ENCODE assay signal across 25 mouse cellular contexts in the genomic region with DNA sequence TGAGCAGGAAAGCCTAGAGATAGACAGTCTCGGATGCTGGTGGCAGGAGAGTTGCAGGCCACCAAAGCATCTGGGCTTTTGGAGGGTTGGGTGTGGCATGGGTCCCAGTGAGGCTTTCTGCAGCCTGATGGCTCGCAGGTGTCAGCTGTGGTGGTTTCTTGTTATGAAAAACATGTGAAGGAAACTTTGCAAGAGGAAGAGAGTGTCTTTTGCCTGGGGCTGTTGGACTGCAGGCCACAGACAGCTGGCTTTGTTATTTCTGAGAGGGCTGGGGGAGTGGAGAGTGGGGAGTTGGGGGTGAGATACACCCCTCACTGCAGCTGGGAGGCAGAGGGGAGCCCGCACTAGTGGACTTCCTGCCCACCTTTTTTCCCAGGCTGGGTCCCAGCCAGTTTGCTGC. TPM values are rescaled to one million over a fixed set of nuclear protein-coding genes. Genes with fewer than 3 reads are reported as not detected.
DNase-seq lines count a peak whose midpoint lies in the region; ATAC-seq and TF ChIP-seq lines count a peak whose summit lies in the region.
"Had no signal": no experiment of that assay in that cellular context is flagged by ENCODE, and none has a peak within 500 bp of the region (broad histone marks: within the 10 kb centered on the region; RNA-seq: fewer than 3 reads in every experiment).

No protein-coding gene starts in this region.

- peak; percentile 39 for DNase-seq in liver, postnatal 0 days
- DNase-seq in liver, embryonic 11.5 days (ENCODE audit: low spot score), result no peak
- DNase-seq in A20 (ENCODE audit: low read depth, low spot score), result peak; percentile 87
- DNase-seq in thymus, postnatal 10 days (ENCODE audit: low spot score in 2 of 2), result peak; percentile 44 to 61
- DNase-seq in kidney, postnatal 14 days, result no peak
- DNase-seq: adrenal gland, postnatal 10 days; cerebellum, adult 11-12 months; cerebellum, postnatal 25 days; gastrocnemius, postnatal 14 days; heart, postnatal 10 days; kidney, adult 2 months; kidney, postnatal 36 days; layer of hippocampus, adult 9-11 months; left cerebral cortex, postnatal 4 days; lung, embryonic 14.5 days; lung, postnatal 36 days; right cerebral cortex, adult 18-20 months had no signal

- ATAC-seq in liver, postnatal 0 days, result no peak; the same call in 1 of the 2 replicates
- ATAC-seq in liver, embryonic 11.5 days (replicated peaks; ENCODE audit: low FRiP score), result no peak
- ATAC-seq in neutrophil, adult 5-6 weeks (ENCODE audit: extremely low read depth, insufficient number of reproducible peaks, low FRiP score, poor library complexity, severe bottlenecking), result 0 out of 2 replicates have a peak, but pooled peaks have one; percentile 21
- no peak for ATAC-seq in intestine, postnatal 0 days
- ATAC-seq: forebrain, embryonic 14.5 days; Patski had no signal

- H3K36me3 ChIP-seq in liver, postnatal 0 days (replicated peaks; ENCODE audit: insufficient read depth, low read length), result no peaks in the 10 kb centered on the region
- H3K36me3 ChIP-seq in liver, embryonic 11.5 days (ENCODE audit: control insufficient read depth, insufficient read depth, low read length), result no peaks in the 10 kb centered on the region
- no peaks in the 10 kb centered on the region for H3K36me3 ChIP-seq in intestine, postnatal 0 days (ENCODE audit: control insufficient read depth, insufficient read depth)
- H3K36me3 ChIP-seq: neural tube, embryonic 12.5 days had no signal

- no peak for TF ChIP-seq CTCF in liver, postnatal 0 days (IDR thresholded peaks at IDR 0.05; ENCODE audit: low read depth)
- no peak for TF ChIP-seq CTCF in intestine, postnatal 0 days (IDR thresholded peaks at IDR 0.05; ENCODE audit: low read depth)

- peak overlapping the region; percentile 64; the same call in 1 of the 2 replicates for H3K27ac ChIP-seq in liver, postnatal 0 days (ENCODE audit: low read depth)
- H3K27ac ChIP-seq in liver, embryonic 11.5 days (ENCODE audit: low read depth, low read length), result no peak overlapping the region
- H3K27ac ChIP-seq in intestine, postnatal 0 days (ENCODE audit: low read depth, low read length), result no peak overlapping the region
- H3K27ac ChIP-seq: left cerebral cortex, adult 2 months; neural tube, embryonic 12.5 days had no signal

- H3K27me3 ChIP-seq in liver, postnatal 0 days (ENCODE audit: insufficient read depth, low read length), result no peaks in the 10 kb centered on the region
- 0 out of 2 replicates have a peak, but pooled peaks cover 2% of the 10 kb centered on the region for H3K27me3 ChIP-seq in liver, embryonic 11.5 days (replicated peaks; ENCODE audit: control insufficient read depth, insufficient read depth, low read length)
- no peaks in the 10 kb centered on the region for H3K27me3 ChIP-seq in intestine, postnatal 0 days (replicated peaks; ENCODE audit: control insufficient read depth, insufficient read depth, low read length)
- H3K27me3 ChIP-seq: neural tube, embryonic 12.5 days; Patski had no signal

- no peaks in the 10 kb centered on the region for H3K9me3 ChIP-seq in liver, postnatal 0 days (ENCODE audit: low read length)
- no peaks in the 10 kb centered on the region for H3K9me3 ChIP-seq in liver, embryonic 11.5 days (ENCODE audit: control insufficient read depth, low read length)
- H3K9me3 ChIP-seq in intestine, postnatal 0 days (ENCODE audit: control insufficient read depth), result no peaks in the 10 kb centered on the region
- H3K9me3 ChIP-seq: neural tube, embryonic 12.5 days had no signal

- H3K4me2 ChIP-seq in liver, postnatal 0 days (ENCODE audit: low read depth, low read length), result no peak overlapping the region
- H3K4me2 ChIP-seq in liver, embryonic 11.5 days, result no peak overlapping the region
- no peak overlapping the region for H3K4me2 ChIP-seq in intestine, postnatal 0 days (replicated peaks; ENCODE audit: low read depth)
- H3K4me2 ChIP-seq: heart, embryonic 11.5 days; lung, embryonic 14.5 days; neural tube, embryonic 12.5 days had no signal

- no peak overlapping the region for H3K9ac ChIP-seq in liver, postnatal 0 days (replicated peaks)
- no peak overlapping the region for H3K9ac ChIP-seq in liver, embryonic 11.5 days (ENCODE audit: low read depth, low read length)
- H3K9ac ChIP-seq in intestine, postnatal 0 days (ENCODE audit: low read depth, low read length), result no peak overlapping the region
- H3K9ac ChIP-seq: lung, embryonic 14.5 days; neural tube, embryonic 12.5 days had no signal

- WGBS in liver, postnatal 0 days (ENCODE audit: insufficient replicate concordance), result 57% methylated on average over 3 of the region's 3 CpGs
- 80% methylated on average over 3 of the region's 3 CpGs for WGBS in liver, embryonic 11.5 days
- WGBS in intestine, postnatal 0 days, result 75% methylated on average over 3 of the region's 3 CpGs

- no peak overlapping the region for H3K4me3 ChIP-seq in liver, postnatal 0 days (ENCODE audit: low read depth, low read length)
- no peak overlapping the region for H3K4me3 ChIP-seq in liver, embryonic 11.5 days (ENCODE audit: low read depth, low read length)
- no peak overlapping the region for H3K4me3 ChIP-seq in intestine, postnatal 0 days (ENCODE audit: low read depth, low read length)
- H3K4me3 ChIP-seq: left cerebral cortex, adult 2 months; neural tube, embryonic 12.5 days had no signal

- peak; percentile 39; the same call in 1 of the 2 replicates for TF ChIP-seq EP300 in liver, postnatal 0 days (IDR thresholded peaks at IDR 0.05; ENCODE audit: low read depth)

- H3K4me1 ChIP-seq in liver, postnatal 0 days (ENCODE audit: insufficient read depth), result peaks cover 18% of the 10 kb centered on the region
- H3K4me1 ChIP-seq in liver, embryonic 11.5 days (replicated peaks; ENCODE audit: control insufficient read depth, insufficient read depth, low read length), result peaks cover 9% of the 10 kb centered on the region
- H3K4me1 ChIP-seq in intestine, postnatal 0 days (replicated peaks; ENCODE audit: control insufficient read depth, insufficient read depth, low read length), result no peaks in the 10 kb centered on the region

RNA-seq across cellular contexts. Expression of gene Thbs4, which starts 55.8 kb away (rescaled TPM):
- 0.06 and 0.19 TPM in 2 replicates for polyA plus RNA-seq in liver, postnatal 0 days (2015; fragmentation: Nextera tagmentation; extraction: Ambion mirVana)
- 1.6 and 1.8 TPM in 2 replicates for polyA plus RNA-seq in liver, embryonic 11.5 days (2014; fragmentation: Nextera tagmentation; extraction: Ambion mirVana)
- 0.37 TPM in 1 of 2 replicates, not detected in the other for total RNA-seq in neutrophil, adult 5-6 weeks (2017)
- polyA plus RNA-seq in intestine, postnatal 0 days (2015; fragmentation: Nextera tagmentation; extraction: Ambion mirVana), result 6.3 and 7.1 TPM in 2 replicates
- total RNA-seq: megakaryocyte-erythroid progenitor cell, adult 5-6 weeks had no signal
- polyA plus RNA-seq: Patski had no signal

Comparison
In these comparisons a context has a peak if more than half of its experiments do, and no peak if none do; other contexts are left out.
1. DNase-seq: peak in liver, postnatal 0 days (single experiment), A20 (single experiment) and thymus, postnatal 10 days (2 of 2); none in liver, embryonic 11.5 days (single experiment) and kidney, postnatal 14 days (single experiment).